Mouse (Mus musculus) limb, embryonic 14.5 days (tissue): ENCODE measurements at regions not wholly inside any gene's neighbourhood (a gene's known extent, or its start where the extent isn't known, plus 50 kb on each side); places are given as distances from the start of the nearest gene placed in this dataset.

Experiments
- ATAC-seq: fragments of 200-750 bp; cut with Nextera tagmentation; 2 replicates; pipeline ENCODE4 v1.8.0; 2017; ENCODE audit warnings: low read depth, moderate number of reproducible peaks, moderate TSS enrichment; ENCODE audit not compliant: low FRiP score
- DNase-seq: peaks from one replicate; pipeline ENCODE4 v3.0.0-alpha.2; 2015; ENCODE audit warnings: low spot score
- H3K27ac ChIP-seq: fragments of 300-500 bp; sonication (generic); replicated peaks from 2 replicates; pipeline ENCODE4 v1.5.1; 2014; ENCODE audit warnings: low read depth, mild to moderate bottlenecking, low read length, moderate library complexity, mixed read lengths
- H3K27me3 ChIP-seq: fragments of 300-500 bp; sonication (generic); 2 replicates; pipeline ENCODE4 v1.6.1; 2014; ENCODE audit warnings: low read length, mixed read lengths; ENCODE audit not compliant: control insufficient read depth, insufficient read depth
- H3K36me3 ChIP-seq: fragments of 300-500 bp; sonication (generic); 2 replicates; pipeline ENCODE4 v1.6.1; 2014; ENCODE audit warnings: mild to moderate bottlenecking, low read length, moderate library complexity, mixed read lengths; ENCODE audit not compliant: control insufficient read depth, insufficient read depth
- H3K4me1 ChIP-seq: fragments of 300-500 bp; sonication (generic); 2 replicates; pipeline ENCODE4 v1.6.1; 2014; ENCODE audit warnings: antibody characterized with exemption, low read length, mixed read lengths; ENCODE audit not compliant: control insufficient read depth, insufficient read depth
- H3K4me2 ChIP-seq: fragments of 300-500 bp; sonication (generic); replicated peaks from 2 replicates; pipeline ENCODE4 v1.6.1; 2014; ENCODE audit warnings: low read depth, mild to moderate bottlenecking, low read length, moderate library complexity; ENCODE audit not compliant: severe bottlenecking
- H3K4me3 ChIP-seq: fragments of 300-500 bp; sonication (generic); replicated peaks from 2 replicates; pipeline ENCODE4 v1.5.1; 2014; ENCODE audit warnings: low read length
- H3K9ac ChIP-seq: fragments of 300-500 bp; sonication (generic); 2 replicates; pipeline ENCODE4 v1.6.1; 2014; ENCODE audit warnings: mild to moderate bottlenecking, low read depth, low read length, moderate library complexity; ENCODE audit not compliant: severe bottlenecking
- H3K9me3 ChIP-seq: fragments of 300-500 bp; sonication (generic); 2 replicates; pipeline ENCODE4 v1.6.1; 2016; ENCODE audit warnings: low read length; ENCODE audit not compliant: control insufficient read depth
- POLR2A ChIP-seq: fragments of 200-500 bp; IDR thresholded peaks from 2 replicates; pipeline ENCODE4 v1.8.0; 2012; ENCODE audit warnings: inconsistent platforms, mild to moderate bottlenecking, moderate library complexity, borderline replicate concordance; ENCODE audit not compliant: insufficient read depth, insufficient read length; ENCODE audit errors: extremely low read depth
- WGBS: fragments of 180-500 bp; shearing (Covaris S2); extraction: QIAGEN DNeasy Blood & Tissue Kit; methylation state at CpG from one replicate; pipeline ENCODE4 v1.1.7; 2014; 5-methylcytosine and 5-hydroxymethylcytosine counted together

- WGBS: 84% methylated on average over 7 of the region's 7 CpGs
- no peaks in the 10 kb centered on the region for H3K36me3 ChIP-seq
- TF ChIP-seq POLR2A: no peak
Observed at GRCm38 (mm10) chr19:56664944-56665663, 56.9 kb upstream of the Adrb1 start.

GRCm38 (mm10) chr19:56665972-56666371 is 56.0 kb upstream of the Adrb1 start:
- DNase-seq (no peak), ATAC-seq (no peak)
- H3K36me3 ChIP-seq: no peaks in the 10 kb centered on the region
- H3K9me3 ChIP-seq: no peaks in the 10 kb centered on the region
- H3K4me2 ChIP-seq: no peak overlapping the region
- H3K4me3 ChIP-seq: no peak overlapping the region
- H3K4me1 ChIP-seq: no peaks in the 10 kb centered on the region
- WGBS: 79% methylated on average over 1 of the region's 1 CpGs
- no peak overlapping the region for H3K27ac ChIP-seq
- H3K27me3 ChIP-seq: no peaks in the 10 kb centered on the region
- TF ChIP-seq POLR2A: no peak
- H3K9ac ChIP-seq: no peak overlapping the region

More at GRCm38 (mm10) chr19:56664944-56665663, 56.9 kb upstream of the Adrb1 start:
- H3K27ac ChIP-seq: no peak overlapping the region
- H3K4me1 ChIP-seq: no peaks in the 10 kb centered on the region
- H3K9ac ChIP-seq: no peak overlapping the region
- no peak for DNase-seq
- no peak overlapping the region for H3K4me3 ChIP-seq
- ATAC-seq: no peak
- no peak overlapping the region for H3K4me2 ChIP-seq
- H3K27me3 ChIP-seq: no peaks in the 10 kb centered on the region
- no peaks in the 10 kb centered on the region for H3K9me3 ChIP-seq

GRCm38 (mm10) chr19:56667903-56668302 is 54.1 kb upstream of the Adrb1 start:
- Histone ChIP-seq H3K4me3 (no peak overlapping the region), H3K27ac (no peak overlapping the region), H3K27me3 (no peaks in the 10 kb centered on the region), H3K9me3 (no peaks in the 10 kb centered on the region), H3K36me3 (no peaks in the 10 kb centered on the region), H3K9ac (no peak overlapping the region), H3K4me1 (no peaks in the 10 kb centered on the region), H3K4me2 (no peak overlapping the region)
- DNase-seq: no peak
- ATAC-seq: no peak
- 93% methylated on average over 2 of the region's 2 CpGs for WGBS
- TF ChIP-seq POLR2A: no peak

GRCm38 (mm10) chr19:56668991-56669390 is 53.0 kb upstream of the Adrb1 start:
- Histone ChIP-seq H3K4me2 (no peak overlapping the region), H3K27me3 (no peaks in the 10 kb centered on the region), H3K9ac (no peak overlapping the region), H3K4me1 (no peaks in the 10 kb centered on the region), H3K4me3 (no peak overlapping the region), H3K9me3 (no peaks in the 10 kb centered on the region), H3K36me3 (no peaks in the 10 kb centered on the region), H3K27ac (no peak overlapping the region)
- TF ChIP-seq POLR2A: no peak
- 44% methylated on average over 7 of the region's 7 CpGs for WGBS
- peak; percentile 44 for DNase-seq
- no peak for ATAC-seq

- no peak for ATAC-seq
- no peak overlapping the region for H3K4me3 ChIP-seq
- no peak for DNase-seq
- no peak for TF ChIP-seq POLR2A
- H3K9me3 ChIP-seq: no peaks in the 10 kb centered on the region
- no peak overlapping the region for H3K9ac ChIP-seq
- no peaks in the 10 kb centered on the region for H3K36me3 ChIP-seq
- WGBS: 54% methylated on average over 7 of the region's 7 CpGs
- no peak overlapping the region for H3K27ac ChIP-seq
- H3K4me2 ChIP-seq: no peak overlapping the region
- H3K4me1 ChIP-seq: no peaks in the 10 kb centered on the region
- no peaks in the 10 kb centered on the region for H3K27me3 ChIP-seq
Observed at GRCm38 (mm10) chr19:56669468-56669867, 52.5 kb upstream of the Adrb1 start.
